Mouse (Mus musculus) heart, postnatal 0 days (tissue): ENCODE results near the gene Rmdn2. TPM values are rescaled to one million over a fixed set of nuclear protein-coding genes. Genes with fewer than 3 reads are reported as not detected.

Experiments
- ATAC-seq: fragments of 200-750 bp; cut with Nextera tagmentation; 2 replicates; pipeline ENCODE4 v1.8.0; 2017; ENCODE audit warnings: low read depth, moderate number of reproducible peaks, moderate library complexity; ENCODE audit not compliant: insufficient read depth
- DNase-seq: peaks from one replicate; pipeline ENCODE4 v3.0.0-alpha.2; 2016; ENCODE audit warnings: low spot score
- H3K27ac ChIP-seq: fragments of 300-500 bp; sonication (generic); 2 replicates; pipeline ENCODE4 v1.5.1; 2014; ENCODE audit warnings: low read depth, mild to moderate bottlenecking
- H3K27me3 ChIP-seq: fragments of 300-500 bp; sonication (generic); 2 replicates; pipeline ENCODE4 v1.6.1; 2014; ENCODE audit warnings: low read length, mixed read lengths; ENCODE audit not compliant: control insufficient read depth, insufficient read depth
- H3K36me3 ChIP-seq: fragments of 300-500 bp; sonication (generic); replicated peaks from 2 replicates; pipeline ENCODE4 v1.6.1; 2014; ENCODE audit warnings: low read length, mixed read lengths; ENCODE audit not compliant: control insufficient read depth, insufficient read depth
- H3K4me1 ChIP-seq: fragments of 300-500 bp; sonication (generic); 2 replicates; pipeline ENCODE4 v1.6.1; 2014; ENCODE audit warnings: antibody characterized with exemption; ENCODE audit not compliant: control insufficient read depth, insufficient read depth
- H3K4me2 ChIP-seq: fragments of 300-500 bp; sonication (generic); 2 replicates; pipeline ENCODE4 v1.6.1; 2014; ENCODE audit warnings: low read depth, mild to moderate bottlenecking, low read length, moderate library complexity
- H3K4me3 ChIP-seq: fragments of 300-500 bp; sonication (generic); 2 replicates; pipeline ENCODE4 v1.5.1; 2014; ENCODE audit warnings: low read depth, low read length
- H3K9ac ChIP-seq: fragments of 300-500 bp; sonication (generic); replicated peaks from 2 replicates; pipeline ENCODE4 v1.6.1; 2014; ENCODE audit warnings: low read depth, low read length, mixed read lengths
- H3K9me3 ChIP-seq: fragments of 300-500 bp; sonication (generic); replicated peaks from 2 replicates; pipeline ENCODE4 v1.6.1; 2016; ENCODE audit warnings: low read length; ENCODE audit not compliant: control insufficient read depth
- CTCF ChIP-seq: IDR thresholded peaks from 2 replicates; pipeline ENCODE4 v1.5.1; 2016; ENCODE audit warnings: antibody characterized with exemption, control low read depth, low read depth
- EP300 ChIP-seq: IDR thresholded peaks from 2 replicates; pipeline ENCODE4 v1.6.1; 2016; ENCODE audit warnings: antibody characterized with exemption, low read depth
- WGBS: fragments of 180-500 bp; shearing (Covaris S2); extraction: QIAGEN DNeasy Blood & Tissue Kit; methylation state at CpG from one replicate; pipeline ENCODE4 v1.1.7; 2014; 5-methylcytosine and 5-hydroxymethylcytosine counted together
- polyA plus RNA-seq: library from polyadenylated mRNA; unstranded; fragments of >200 nt; fragmentation: Nextera tagmentation; extraction: Ambion mirVana; gene quantifications from 2 replicates; pipeline ENCODE4 v1.2.1, GENCODE M21; 2015
- total RNA-seq: library from RNA; depleted of rRNA; stranded (reverse); fragments of >200 nt; gene quantifications from 2 replicates; pipeline ENCODE4 v1.2.3, GENCODE M21; 2014; ENCODE audit warnings: low replicate concordance

Rmdn2 gene
- total and polyA plus RNA-seq, 2 experiments from 2014 or later = 3.0 to 11.4 TPM

DNA sequence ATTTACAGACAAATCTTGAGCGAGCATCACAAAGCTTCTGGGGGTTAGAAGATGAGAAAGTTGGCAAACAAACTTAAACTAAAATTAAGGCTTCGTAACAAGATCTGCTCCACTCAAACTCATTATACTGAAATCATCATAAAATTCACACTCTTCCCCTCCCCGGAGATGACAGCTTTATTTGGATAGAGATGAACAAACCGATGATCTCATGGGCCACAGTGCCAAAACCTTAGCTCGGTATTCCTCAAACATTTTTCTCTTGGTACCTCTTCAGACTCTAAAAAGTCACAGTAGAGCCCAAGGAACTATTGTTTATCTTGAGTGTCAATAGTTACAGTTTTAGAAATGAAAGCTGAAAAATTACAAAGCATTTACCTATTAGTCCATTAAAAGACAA is 115.0 kb downstream of the Rmdn2 start:
- Histone ChIP-seq H3K4me3 (no peak overlapping the region), H3K4me1 (peaks cover 15% of the 10 kb centered on the region; the same call in 1 of the 2 replicates), H3K9ac (no peak overlapping the region), H3K9me3 (no peaks in the 10 kb centered on the region), H3K27ac (no peak overlapping the region), H3K4me2 (no peak overlapping the region), H3K27me3 (no peaks in the 10 kb centered on the region), H3K36me3 (no peaks in the 10 kb centered on the region)
- TF ChIP-seq EP300 (no peak), CTCF (no peak)
- DNase-seq = no peak
- WGBS = 71% methylated on average over 5 of the region's 5 CpGs
- no peak for ATAC-seq

DNA sequence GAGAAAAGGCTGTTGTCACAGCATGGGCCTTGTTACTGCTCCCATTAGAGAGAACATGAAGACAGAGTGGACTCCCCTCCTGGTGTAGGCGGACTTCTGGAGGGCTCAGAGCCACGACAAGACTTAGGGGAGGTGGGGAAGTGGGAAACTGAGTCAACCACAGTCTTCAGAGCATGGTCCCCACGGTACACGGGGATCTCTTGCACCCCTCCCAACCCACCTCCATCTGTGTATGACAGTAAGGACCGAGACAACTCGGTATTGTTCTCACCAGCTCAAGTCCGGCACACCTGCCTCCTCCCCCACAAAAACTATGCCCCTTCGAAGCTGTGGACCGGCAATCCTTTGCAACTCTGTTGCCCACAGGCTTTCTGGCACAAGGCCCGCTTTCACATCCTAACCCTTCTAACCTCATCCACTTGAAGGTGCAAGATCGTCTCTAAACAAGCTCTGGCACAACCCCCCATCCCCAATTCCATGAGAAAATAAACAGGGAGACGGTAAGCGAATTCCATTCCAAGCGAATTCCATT is 116.5 kb downstream of the Rmdn2 start:
- no peak overlapping the region for H3K9ac ChIP-seq
- 26% methylated on average over 14 of the region's 14 CpGs for WGBS
- H3K4me3 ChIP-seq = peak overlapping the region; percentile 23; the same call in 1 of the 2 replicates
- no peaks in the 10 kb centered on the region for H3K27me3 ChIP-seq
- TF ChIP-seq EP300 (no peak), CTCF (no peak)
- no peaks in the 10 kb centered on the region for H3K36me3 ChIP-seq
- H3K9me3 ChIP-seq = no peaks in the 10 kb centered on the region
- ATAC-seq = no peak
- peak overlapping the region; percentile 45 for H3K4me2 ChIP-seq
- H3K4me1 ChIP-seq = peaks cover 15% of the 10 kb centered on the region; the same call in 1 of the 2 replicates
- DNase-seq = no peak
- H3K27ac ChIP-seq = no peak overlapping the region

- H3K9ac ChIP-seq = no peak overlapping the region
- peak overlapping the region; percentile 45 for H3K4me2 ChIP-seq
- H3K36me3 ChIP-seq = no peaks in the 10 kb centered on the region
- DNase-seq (no peak), ATAC-seq (no peak)
- H3K9me3 ChIP-seq = no peaks in the 10 kb centered on the region
- peaks cover 15% of the 10 kb centered on the region; the same call in 1 of the 2 replicates for H3K4me1 ChIP-seq
- H3K27me3 ChIP-seq = no peaks in the 10 kb centered on the region
- 25% methylated on average over 16 of the region's 16 CpGs for WGBS
- H3K4me3 ChIP-seq = peak overlapping the region; percentile 23; the same call in 1 of the 2 replicates
- no peak for TF ChIP-seq EP300
- TF ChIP-seq CTCF = no peak
- H3K27ac ChIP-seq = no peak overlapping the region
Observed at GRCm38 (mm10) chr17:79728585-79729503, 117.2 kb downstream of the Rmdn2 start.

- H3K9ac ChIP-seq = no peak overlapping the region
- no peaks in the 10 kb centered on the region for H3K27me3 ChIP-seq
- DNase-seq (no peak), ATAC-seq (no peak)
- no peak overlapping the region for H3K27ac ChIP-seq
- no peak overlapping the region for H3K4me3 ChIP-seq
- H3K4me1 ChIP-seq = peaks cover 15% of the 10 kb centered on the region; the same call in 1 of the 2 replicates
- TF ChIP-seq CTCF = no peak
- no peak for TF ChIP-seq EP300
- H3K9me3 ChIP-seq = no peaks in the 10 kb centered on the region
- no peaks in the 10 kb centered on the region for H3K36me3 ChIP-seq
- 23% methylated on average over 8 of the region's 8 CpGs for WGBS
- H3K4me2 ChIP-seq = no peak overlapping the region
Observed at GRCm38 (mm10) chr17:79730988-79731387, 119.3 kb downstream of the Rmdn2 start.

- Histone ChIP-seq H3K4me1 (peaks cover 15% of the 10 kb centered on the region; the same call in 1 of the 2 replicates), H3K9me3 (no peaks in the 10 kb centered on the region), H3K4me2 (no peak overlapping the region), H3K27ac (no peak overlapping the region), H3K9ac (no peak overlapping the region), H3K27me3 (no peaks in the 10 kb centered on the region), H3K36me3 (no peaks in the 10 kb centered on the region), H3K4me3 (no peak overlapping the region)
- 55% methylated on average over 4 of the region's 4 CpGs for WGBS
- ATAC-seq = no peak
- DNase-seq = no peak
- TF ChIP-seq EP300 (no peak), CTCF (no peak)
Observed at GRCm38 (mm10) chr17:79733039-79733438, 121.4 kb downstream of the Rmdn2 start.
